Mouse (Mus musculus) WW6 (cell line): Measurements from ENCODE around the gene Fgfbp3.
"Not testable (repeated sequence)": the region's sequence is repeated elsewhere in the genome, so short reads cannot be mapped to it uniquely, and the experiment has no call there.

Source experiments
- DNase-seq: peaks from one replicate; pipeline ENCODE4 v3.0.0-alpha.2; 2013; ENCODE audit warnings: low read depth, low spot score

Fgfbp3 gene

GRCm38 (mm10) chr19:36919466-36919865 lies at the start of gene Fgfbp3:
TSS of gene Fgfbp3 (minus strand) at chr19:36919615.
- DNase-seq = no peak

DNA sequence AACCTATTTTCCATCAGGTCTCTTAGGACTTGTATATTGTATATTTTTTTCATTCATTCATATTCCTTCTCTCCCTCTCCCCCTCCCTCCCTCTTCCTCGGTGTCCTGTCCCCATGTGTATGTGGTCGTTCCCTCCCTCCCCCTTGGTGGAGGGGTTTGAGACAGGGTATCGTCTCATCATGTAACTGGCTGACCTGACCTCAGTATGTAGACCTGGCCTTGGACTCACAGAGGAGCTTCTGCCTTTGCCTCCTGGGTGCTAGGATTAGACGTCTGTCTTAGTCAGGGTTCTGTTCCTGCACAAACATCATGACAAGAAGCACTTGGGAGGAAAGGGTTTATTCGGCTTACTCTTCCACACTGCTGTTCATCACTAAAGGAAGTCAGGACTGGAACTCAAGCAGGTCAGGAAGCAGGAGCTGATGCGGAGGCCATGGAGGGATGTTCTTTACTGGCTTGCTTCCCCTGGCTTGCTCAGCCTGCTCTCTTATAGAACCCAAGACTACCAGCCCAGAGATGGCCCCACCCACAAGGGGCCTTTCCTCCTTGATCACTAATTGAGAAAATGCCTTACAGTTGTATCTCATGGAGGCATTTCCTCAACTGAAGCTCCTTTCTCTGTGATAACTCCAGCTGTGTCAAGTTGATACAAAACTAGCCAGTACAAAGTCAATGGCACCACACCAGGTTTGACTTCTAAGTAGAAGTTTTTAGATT lies 43.3 kb upstream of the Fgfbp3 start:
- not testable (repeated sequence) for DNase-seq

- no peak for DNase-seq
These were observed 41.9 kb upstream of the Fgfbp3 start for GRCm38 (mm10) chr19:36961320-36961719.

DNA sequence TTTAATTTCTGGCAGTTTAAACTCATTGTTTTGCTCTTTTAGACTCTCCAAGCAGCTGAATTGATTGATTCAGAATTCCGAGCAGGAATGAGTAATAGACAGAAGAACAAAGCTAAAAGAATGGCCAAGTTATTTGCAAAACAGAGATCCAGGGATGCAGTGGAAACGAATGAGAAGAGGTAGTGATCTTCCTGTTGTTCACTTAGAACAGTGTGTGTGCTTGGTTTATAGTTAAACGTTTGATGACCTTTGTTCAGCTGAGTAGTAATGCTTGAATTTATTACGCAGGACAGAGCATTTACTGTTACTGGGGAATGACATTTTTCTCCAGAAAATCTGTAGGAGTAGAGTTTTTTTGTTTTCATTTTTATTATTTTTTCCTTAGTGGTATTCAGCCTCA lies 38.9 kb upstream of the Fgfbp3 start:
- no peak for DNase-seq

DNA sequence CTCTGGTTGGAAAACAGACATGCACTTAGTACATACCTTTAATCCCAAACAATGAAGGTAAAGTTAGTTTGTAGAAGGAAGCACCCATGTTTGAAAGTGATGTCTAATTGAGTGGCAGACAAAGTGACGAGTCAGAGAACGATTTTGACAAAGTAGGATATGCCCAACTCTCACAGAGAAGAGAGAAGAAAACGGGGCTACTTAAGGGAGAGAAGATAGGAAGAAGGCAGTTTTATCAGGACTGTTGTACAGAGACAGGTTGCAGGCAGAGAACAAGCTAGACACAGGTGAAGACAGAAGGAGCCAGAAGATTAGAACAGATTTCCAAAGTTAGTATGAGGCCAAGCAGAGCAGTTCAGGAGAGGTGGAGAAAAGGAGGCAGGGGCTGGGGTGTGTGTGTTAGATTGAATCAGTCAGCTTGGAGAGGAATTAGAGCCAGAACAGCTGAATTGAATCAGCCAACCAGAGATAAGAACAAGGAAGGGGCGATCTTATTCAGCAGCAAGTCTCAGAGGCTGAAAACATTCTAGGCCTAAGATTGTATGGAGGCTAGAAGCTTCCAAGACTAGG lies 34.3 kb upstream of the Fgfbp3 start:
- DNase-seq = no peak

- DNase-seq = no peak
These were observed 20.6 kb upstream of the Fgfbp3 start for GRCm38 (mm10) chr19:36940064-36940463.

DNA sequence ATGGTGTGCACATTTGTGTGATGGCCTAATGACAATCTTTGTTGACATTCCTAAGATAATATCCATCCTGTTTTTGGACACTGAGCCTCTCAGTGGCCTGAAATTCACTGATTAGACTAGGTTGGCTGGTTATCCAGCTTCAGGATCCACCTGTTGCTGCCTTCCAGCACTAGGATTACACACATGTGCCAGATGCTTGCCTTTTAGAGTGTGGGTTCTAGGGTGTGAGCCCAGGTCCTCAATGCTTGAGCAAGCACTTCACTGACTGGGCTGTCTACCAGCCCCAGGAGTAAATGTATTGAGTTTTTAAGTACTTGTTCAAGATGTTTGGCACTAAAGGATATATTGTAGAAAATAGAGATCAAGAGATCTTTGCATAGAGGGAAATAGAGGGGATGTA lies 18.6 kb upstream of the Fgfbp3 start:
- DNase-seq = no peak

DNA sequence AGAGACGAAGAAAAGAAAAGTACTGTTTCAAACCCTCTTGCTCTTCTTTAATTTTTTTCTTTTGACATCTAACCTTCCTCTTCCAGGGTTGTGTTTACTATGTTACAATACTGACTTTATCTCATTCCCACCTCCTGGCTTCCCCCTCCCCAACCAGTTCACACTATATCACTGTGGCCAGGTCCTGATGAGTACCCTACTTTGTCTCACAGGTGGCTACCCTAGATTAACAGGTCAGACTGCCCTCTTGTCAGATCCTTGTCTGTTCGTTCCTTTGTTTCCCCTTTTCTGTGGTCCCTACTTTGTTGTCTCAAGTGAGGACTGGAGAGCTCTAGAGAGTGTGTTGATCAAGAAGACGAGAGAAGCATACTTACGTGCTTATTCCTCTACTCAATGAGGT lies 16.9 kb upstream of the Fgfbp3 start:
- DNase-seq = no peak

DNA sequence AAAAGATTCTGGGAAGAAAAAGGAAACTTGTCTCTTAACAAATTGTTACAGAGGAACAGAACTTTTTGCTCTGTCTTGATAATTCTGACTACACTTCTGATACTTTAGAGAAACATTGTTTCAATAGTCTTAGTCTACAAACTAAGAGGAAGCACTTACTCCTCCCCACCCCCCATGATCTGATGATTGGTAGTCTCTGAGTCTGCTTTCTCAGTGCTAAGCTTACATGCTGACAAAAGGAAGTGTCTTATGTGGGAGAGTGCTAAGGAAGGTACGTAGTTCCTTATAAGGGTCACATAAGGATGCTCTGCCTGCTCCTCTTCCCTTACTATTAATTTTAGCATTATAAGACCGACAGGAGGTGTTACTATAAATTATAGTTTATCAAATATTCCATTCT lies 13.2 kb upstream of the Fgfbp3 start:
- no peak for DNase-seq

DNA sequence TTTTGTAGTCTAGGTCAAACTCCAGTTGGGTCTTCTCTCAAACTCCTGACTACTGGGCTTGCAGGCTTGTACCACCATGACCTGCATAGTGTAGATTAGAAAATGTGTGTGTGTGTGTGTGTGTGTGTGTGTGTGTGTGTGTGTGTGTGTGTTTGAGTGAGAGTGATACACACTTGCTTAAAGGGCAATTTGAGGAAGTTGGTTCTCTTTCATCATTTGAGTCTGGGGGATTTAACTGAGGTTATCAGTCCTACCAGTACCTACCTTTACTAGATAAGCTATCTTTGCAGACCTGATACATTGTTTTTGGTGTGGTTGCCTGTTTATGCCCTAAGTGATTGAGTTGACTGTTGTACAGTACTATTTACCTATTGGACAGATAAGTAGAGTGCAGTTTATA lies 12.7 kb upstream of the Fgfbp3 start:
- no peak for DNase-seq

- DNase-seq = no peak
These were observed 10.4 kb upstream of the Fgfbp3 start for GRCm38 (mm10) chr19:36929816-36930215.

GRCm38 (mm10) chr19:36927800-36928361 lies 8.5 kb upstream of the Fgfbp3 start:
- DNase-seq = no peak

- no peak for DNase-seq
These were observed 7.3 kb upstream of the Fgfbp3 start for GRCm38 (mm10) chr19:36926553-36927236.

DNA sequence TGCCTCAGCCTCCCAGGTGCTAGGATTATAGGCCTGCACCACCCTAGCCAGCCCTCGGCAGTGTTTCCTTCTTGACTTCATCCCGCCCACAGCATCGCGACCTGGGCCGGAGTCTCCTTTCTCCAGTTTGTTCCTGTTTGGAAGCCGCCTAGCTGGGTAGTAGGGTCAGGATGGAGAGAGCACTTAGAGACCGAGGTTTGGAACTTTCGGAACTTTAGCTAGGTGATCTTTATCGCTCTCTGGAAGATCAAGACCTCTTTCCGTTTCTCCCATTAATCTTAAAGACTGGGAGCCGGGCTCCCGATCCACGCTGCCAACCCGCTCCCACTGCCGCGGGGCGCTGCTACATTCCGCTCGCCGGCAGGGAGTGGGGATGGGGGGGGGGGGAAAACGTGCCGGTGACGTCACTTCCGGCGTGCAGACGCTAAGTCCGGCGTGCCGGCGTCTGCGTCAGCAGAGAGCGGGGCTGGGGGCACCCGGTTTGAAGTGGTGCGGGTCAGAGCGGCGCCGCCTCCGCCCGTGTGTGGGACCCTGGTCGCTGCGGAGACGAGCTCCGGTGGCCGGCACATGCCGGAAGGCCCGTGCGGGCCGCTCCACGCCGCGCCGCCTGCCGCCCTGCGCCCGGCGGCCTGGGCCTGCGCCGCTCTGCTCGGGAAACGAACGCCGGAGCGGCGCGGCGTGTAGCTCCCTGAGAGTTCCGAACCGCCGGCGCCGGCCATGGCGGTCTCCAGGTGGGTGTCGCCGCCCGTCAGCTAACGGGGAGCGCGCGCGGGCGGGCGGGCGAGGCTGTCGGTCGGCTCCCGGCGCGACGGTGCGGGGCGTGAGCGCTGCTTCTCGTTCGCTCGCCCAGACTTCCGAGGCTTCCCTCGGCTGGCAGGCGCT lies 6.5 kb upstream of the Fgfbp3 start, which contains the start of gene Btaf1:
Gene Btaf1 (plus strand): TSS at position 409 of the 882 bp plus-strand sequence.
- peak; percentile 82 for DNase-seq

DNA sequence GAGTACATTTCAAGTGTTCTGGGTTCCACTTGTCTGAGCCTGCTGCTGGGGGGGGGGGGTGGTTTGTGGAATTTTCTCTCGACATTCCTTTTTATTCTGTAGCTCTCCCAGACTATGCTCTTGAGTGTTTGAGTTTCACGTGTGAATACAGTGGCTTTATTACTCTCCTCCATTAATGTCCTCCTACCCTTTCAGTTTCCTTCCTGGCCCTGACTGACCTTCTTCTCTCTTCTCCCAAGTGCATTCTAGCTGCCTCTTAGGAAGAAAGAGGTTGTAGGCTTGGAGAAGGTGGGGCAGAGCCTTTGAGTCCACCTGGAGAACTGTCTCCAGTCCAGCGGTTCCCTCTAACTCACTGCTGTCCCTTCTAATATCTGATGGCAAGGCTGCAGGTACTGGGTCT lies 3.5 kb upstream of the Fgfbp3 start:
- no peak for DNase-seq

GRCm38 (mm10) chr19:36922015-36922414 lies 2.6 kb upstream of the Fgfbp3 start:
- DNase-seq = no peak

GRCm38 (mm10) chr19:36918441-36919301 lies 744 bp downstream of the Fgfbp3 start:
- peak; percentile 48 for DNase-seq

DNA sequence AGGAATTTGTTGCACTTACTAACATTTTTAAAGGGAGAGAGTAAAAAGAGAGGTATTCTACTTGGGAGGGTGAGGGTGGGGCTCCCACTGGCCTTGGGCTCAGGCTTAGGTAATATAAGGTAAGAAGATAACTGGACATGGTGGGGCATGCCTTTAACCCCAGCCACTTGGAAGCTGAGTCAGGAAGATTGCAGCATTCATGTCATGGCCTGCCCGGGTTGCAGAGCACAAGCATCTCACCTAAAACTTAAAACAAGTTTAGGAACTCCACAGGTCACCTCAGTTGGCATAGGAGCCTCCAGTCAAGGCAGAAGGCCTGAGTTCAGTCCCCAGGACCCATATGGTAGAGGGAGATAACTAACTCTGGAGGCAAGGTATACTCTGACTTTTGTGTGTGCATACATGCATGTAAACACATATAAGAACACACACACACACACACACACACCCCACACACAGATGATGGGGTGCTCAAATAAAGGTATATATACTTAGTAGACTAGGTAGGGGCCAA lies 2.5 kb downstream of the Fgfbp3 start:
- no peak for DNase-seq

GRCm38 (mm10) chr19:36916206-36916605 lies 3.2 kb downstream of the Fgfbp3 start:
- DNase-seq = no peak

GRCm38 (mm10) chr19:36913064-36913463 lies 6.4 kb downstream of the Fgfbp3 start:
- DNase-seq = no peak
